Mouse (Mus musculus): ENCODE measurements around the gene Adamtsl3.

Gene Adamtsl3

DNA sequence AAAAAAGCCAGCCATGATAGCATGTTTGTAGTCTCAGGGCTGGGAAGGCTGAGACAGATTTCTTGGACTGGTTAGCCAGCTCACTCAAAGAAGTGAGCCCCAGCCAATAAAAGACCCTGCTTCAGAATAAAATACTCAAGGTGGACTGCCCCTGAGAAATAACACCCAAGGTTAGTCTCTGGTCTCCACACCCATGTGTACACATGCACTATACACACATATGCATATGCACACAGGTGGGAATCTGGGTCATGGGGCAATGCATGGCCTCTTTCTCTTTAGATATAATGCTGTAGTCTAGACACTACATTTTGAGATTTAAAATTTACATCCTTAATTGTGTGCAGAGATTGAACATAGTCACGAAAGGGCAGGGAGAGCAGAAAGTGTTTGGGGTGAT, 88.8 kb downstream of the Adamtsl3 start:
- DNase-seq = no peak

DNA sequence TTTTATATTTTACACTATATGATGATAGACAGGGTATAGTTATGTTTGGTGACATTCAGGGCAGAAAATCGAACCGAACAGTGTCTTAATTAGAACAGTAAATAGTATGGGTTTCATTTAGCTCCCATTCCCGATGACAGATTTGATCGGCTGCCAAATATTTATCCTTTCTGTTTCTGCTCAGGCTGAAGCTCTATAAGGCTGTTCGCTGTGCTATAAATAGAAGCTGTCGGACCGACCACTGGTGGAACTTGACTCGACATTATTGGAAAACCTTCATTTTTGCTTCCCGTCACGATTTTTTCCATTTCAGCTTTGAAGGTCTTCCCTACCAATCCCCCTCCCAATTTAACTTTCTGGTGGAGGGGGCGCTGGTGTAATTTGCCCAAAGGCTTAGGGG, 89.9 kb downstream of the Adamtsl3 start:
- DNase-seq = no peak

DNA sequence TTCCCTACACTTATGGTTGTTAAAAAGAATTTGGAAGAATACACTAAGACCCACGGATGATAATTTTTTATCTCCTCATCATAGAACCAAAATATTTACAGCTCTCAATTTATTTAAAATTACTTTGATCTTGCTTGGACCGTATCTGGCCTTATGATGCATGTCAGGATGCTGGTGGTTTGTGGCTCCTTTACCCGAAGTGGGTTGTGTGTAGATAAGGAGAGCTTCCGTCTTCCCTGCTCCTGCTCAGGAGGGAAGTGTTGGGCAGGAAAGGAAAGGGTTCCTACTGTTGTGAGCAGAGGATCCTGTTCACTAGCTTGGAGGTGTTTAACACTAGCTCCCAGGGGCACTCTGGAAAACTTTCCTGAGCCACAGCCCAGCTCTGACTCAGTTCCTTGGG, 94.0 kb downstream of the Adamtsl3 start:
- no peak for DNase-seq

DNA sequence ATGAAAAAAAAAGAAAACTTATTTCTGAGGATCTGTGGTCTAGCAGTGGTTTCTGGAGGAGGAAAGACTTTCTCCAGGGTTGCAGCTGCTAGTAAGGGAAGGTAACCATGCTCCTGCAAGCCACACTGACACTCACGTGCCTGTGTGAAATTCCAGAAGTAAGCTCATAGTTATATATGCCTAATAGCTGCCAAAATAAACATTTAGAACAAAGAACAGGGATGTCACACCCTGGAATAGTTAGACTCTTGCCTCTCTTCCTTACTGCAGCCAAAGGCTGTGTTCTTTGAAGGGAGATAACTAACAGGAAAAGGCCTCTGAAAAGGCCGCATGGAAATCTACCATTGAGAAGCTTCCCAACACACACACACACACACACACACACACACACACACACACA, 96.1 kb downstream of the Adamtsl3 start:
- no peak for DNase-seq

DNA sequence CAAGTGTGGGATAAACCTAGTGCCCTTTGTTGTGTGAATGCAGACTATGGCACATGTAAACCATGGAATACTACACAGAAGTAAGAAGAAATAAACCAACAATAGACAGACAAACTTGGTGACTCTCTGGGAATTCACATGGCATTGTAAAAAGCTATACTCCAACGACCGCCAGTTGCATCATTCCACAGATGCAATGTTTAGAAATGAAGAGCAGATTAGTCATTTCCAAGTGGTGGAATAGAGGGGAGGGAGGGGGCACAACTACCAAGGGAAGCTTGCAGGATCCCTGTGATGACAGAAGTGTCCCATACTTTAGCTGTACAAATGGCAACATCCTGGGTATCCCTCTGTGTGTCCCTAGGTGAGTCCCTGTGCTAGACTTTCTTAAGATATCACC, 97.7 kb downstream of the Adamtsl3 start:
- no peak for DNase-seq

DNA sequence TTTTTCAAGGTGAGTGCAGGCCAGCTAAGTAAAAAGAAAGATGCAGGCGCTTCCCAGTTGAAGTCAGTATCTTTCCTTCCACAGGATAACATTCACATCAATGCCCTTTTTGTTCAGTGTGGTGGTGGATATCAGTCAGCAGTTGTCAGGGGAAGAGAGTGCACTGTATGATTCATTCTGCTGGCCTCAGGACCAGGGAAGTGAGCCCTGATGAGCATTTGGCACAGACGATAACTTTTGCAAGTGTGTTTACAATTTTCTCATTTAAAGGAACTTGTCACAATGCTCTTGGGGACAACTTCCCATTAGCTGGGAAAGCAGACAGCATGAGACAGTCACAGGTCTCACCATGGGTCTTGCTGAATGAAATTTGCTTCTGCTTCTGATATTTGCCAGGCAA, 122.9 kb downstream of the Adamtsl3 start:
- no peak for DNase-seq

DNA sequence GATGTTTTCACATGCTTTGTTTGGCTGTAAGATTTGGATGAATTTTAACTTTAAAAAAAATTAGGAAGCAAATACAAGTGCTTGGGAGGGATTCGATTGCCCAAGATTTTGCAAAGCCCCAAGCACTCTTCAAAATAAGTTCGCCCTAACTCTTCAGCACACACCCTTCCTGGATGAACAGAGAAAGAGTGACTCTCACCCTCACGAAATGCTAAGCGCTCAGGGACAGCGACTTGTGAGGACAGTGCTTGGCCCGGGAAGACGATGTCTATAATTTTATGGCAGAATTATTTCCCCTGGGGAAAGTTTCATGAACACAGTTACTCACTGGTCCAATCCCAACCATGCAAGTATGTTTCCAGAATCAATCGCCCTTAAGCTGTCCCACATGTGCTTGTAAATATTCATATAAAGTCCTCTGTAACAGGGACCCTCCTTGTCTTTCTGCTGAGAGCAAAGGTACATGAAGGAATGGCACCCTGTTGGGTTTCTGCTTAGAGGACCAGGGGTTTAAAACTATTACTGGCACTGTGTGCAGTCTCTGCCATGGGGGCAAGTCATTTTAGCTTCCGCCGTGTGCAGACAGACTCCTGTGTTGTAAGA, 127.5 kb downstream of the Adamtsl3 start:
- DNase-seq = no peak

DNA sequence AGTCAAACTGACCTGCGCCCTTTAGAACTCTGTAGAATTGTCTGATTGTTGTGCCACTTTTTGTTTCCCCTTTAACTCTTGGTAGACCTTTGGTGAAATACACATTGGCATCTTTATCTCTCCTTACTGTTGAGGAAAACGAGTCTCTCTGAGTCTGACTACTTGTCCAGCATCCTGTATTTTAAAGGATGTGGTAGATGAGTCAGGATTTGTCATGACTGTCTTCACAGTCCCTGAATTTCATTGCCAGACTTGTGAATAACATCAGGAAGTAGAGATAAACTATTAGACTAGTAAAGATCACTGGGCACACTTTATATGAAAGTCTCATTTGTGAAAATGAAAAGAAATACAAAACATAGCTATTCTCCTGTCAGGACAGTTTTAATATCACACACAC, 128.9 kb downstream of the Adamtsl3 start:
- DNase-seq = no peak

DNA sequence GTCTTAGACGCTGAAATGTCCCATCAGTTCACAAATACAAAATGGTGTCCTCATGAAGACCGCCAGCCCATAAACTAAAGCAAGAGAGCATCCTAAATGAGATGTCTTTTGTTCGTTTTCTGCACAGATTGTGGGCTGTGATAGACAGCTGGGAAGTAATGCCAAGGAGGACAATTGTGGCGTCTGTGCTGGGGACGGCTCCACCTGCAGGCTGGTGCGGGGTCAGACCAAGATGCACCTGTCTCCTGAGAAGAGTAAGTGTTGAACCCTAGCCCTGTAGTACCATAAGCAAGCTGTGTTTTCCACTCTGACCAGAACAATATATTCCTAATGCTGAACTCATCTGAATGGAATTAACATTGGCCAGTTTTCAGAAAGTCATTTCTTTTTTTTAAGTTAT, 129.9 kb downstream of the Adamtsl3 start:
- DNase-seq = no peak

DNA sequence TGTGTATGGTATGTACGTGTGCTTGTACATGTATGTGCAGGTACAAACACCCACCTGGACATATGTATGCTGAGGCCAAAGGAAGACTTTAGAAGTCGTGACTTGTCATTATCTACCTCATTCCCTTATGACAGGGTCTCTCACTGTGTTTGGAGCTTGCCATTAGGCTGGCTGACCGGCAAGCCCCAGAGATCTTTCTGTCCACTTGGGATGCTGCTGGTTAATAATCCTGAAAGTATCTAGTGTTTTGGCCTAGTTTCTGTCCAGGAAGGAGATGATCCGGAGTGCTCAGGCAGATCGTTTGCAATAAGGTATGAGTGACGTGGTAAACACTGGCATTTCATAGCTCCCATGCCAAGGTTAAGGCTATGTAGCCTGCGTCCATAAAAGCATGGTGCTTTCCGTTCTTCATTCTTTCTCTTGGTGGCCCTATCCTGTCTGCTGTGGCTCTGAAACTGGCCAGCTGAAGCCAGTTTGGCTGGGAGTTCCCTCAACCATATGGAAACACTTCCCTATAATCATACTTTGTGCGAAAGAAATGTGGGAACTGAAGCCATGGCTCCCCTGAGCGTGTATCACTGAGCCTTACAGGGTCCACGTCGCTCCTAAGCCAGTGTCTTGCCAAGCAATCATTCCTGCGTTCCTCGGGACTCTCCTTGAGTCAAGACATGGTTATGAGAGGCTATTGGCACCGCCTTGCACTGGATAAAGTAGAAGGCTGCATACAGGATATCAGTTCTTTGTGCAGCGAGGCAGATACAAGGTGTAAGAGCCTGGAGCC, 141.1 kb downstream of the Adamtsl3 start:
- no peak for DNase-seq

DNA sequence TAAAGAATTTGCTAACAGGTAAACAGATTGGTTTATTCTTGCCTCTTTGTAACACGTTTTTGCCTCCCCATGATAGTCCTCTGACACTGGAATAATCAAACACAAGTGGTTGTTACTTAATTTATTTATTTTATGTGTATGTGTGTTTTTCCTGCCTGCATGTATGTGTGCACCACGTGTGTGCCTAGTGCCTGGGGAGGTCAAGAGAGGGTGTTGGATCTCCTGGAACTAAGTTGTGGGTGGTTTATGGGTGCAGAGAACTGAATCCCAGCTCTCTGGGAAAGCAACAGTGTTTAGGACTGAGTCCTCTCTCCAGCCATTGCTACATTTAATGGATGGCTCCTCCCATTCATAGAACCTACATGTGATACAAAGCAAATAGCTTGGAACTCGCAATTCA, 143.0 kb downstream of the Adamtsl3 start:
- DNase-seq = no peak

DNA sequence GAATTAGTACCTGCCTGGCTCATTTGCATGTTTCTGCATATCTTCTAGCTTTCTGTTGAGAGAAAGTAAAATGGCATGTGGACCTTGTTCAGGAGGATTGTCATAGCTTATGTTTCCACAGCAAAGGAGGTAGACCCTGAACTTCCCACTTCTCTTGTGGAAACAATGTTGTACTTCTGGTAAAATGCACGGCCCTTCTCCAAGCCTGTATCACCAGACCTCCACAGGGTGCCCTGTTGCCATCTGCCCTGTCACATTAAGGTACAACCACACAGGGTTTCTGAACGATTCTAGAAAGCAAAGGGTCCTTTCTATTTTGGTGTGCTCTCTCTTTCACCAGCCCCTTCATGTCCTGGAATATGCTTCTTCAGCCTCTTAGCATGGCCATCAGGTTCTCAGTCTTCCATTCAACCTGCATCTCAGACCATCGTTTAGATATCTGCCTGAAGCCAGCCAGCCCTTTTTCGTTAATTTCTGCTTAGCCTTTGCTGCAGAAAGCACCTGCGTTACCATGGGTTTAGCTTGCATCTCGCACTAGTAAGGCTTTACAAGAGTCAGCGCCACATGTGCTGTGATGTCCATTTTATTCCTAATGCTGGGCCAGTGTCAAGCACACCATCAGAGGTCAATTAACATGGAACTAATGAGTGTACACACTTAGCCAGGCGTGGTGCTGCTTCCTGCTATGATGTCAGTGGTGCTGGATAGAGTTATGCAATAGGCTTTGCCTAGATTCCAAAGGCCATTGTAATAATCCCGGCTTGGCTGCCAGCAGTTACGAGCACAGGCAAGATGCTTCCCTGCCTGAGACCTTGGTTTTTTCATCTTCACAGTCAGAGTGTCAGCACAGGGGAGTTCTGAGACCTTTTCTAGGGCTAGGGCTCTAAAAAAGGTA, 143.6 kb downstream of the Adamtsl3 start:
- DNase-seq = no peak

DNA sequence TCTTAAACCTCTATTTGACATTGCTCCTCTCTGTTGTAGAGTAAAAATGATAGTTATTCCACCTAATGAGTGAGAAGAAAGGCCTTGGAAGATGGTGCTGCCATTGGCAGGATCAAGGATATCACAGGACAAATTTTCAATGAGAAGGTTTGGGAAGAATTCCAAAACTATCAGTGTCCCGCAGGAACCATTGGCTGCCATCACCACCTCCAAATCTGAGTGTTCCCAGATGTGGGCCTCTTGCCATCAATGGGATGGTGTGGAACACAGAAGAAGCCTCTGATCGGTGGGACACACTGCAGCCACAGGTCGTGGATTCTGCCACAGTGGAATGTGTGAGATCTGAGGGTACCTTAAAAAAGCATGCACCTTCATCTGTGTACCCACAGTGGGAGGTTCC, 147.9 kb downstream of the Adamtsl3 start:
- no peak for DNase-seq

DNA sequence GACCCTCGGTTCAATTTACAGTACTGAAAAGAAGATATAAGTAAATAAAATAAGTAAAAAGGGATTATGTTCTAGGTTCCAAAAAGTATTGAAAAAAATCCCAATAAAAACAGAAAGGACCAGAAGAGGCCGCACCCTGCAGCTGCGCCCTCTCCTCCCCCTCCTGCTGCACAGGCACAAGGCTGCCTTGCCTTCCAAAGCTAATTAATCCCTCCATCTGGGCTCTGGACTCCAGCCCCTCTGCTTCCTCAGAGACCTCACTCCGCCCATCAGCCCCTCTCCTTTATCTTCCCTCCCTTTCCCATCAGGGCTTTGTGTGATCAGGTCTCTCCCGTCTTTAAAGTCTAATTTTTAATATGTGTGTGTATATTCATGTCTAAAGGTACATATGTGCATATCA, 149.3 kb downstream of the Adamtsl3 start:
- no peak for DNase-seq

DNA sequence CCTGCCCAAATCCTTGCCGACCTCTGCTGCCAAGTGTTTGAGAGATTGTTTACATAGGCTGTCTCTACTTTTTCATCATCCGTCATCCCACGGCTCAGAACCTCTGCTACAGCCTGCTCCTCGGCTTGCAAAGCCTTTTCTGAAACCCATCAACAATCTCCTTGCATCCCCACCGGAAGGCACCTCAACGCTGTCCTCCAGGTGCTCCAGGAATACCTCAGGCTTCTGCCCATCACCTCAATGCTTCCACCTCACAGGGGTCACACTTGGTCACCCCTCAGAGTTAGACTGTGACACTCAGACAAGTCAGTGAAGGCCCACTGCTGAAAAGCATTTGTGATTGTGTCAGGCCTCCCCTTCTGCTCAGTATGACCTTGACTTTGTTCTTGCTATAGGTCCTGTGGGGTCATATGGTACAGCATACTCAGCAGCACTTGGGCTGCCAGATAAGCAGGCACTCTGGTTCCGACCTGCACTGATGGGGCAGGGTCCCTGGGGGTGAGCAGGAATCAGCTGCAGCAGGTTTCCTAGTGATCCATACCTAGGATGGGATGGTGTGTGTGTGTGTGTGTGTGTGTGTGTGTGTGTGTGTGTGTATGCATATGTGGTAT, 150.0 kb downstream of the Adamtsl3 start:
- no peak for DNase-seq

DNA sequence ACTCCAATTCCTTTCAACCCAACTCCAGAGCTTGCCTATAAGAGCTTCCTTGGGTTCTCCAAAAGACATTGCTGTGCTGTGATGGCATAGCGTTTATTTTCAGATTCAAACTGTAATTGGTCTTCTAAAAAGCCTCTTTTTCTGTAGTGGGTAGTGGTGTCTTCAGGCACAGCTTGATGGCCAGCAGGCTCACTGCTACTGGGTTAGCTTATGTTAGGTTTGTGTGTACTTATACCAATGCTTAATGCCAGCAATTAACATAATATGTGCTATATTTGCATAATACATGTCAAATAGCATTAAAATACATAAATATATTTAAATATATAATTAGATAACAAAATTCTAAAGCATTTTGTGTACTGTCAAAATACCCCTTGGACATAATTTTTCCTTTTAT, 155.5 kb downstream of the Adamtsl3 start:
- no peak for DNase-seq

DNA sequence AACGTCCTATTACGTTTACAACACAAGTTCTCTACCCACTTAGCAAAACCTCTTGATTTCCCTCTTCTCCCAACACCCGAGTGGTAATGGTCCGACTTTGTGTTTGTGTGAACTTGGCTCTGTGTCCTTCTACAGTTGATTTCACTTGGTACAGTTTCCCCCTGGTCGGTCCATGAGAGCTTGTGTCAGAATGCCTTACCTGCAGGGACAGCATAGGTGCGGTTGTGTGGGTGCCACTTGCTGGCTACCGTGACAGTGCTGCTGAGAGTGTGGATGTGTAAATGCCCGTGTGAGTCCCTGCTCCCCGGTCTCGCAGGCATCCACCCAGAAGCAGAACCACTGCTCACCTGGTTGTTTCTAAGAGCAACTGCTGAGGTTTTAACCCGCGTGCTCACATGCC, 157.4 kb downstream of the Adamtsl3 start:
- DNase-seq = no peak

DNA sequence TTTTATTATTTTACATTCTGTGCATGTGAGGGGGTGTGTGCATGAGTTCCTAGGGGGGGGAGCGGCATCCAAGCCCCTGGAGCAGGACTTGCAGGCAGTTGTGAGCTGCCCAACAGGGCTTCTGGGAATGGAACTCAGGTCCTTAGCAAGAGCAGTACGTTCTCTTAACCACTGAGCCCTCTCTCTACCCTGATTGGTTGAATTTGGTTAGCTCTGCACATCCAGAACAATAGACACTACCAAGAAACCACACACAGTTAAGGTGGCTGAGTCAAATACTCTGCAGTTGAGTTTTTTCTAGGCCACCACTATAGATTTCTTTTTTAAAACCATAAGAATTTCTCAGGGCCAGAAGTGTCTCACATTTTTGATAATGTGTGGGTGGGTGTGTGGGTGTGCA, 158.7 kb downstream of the Adamtsl3 start:
- DNase-seq = no peak

DNA sequence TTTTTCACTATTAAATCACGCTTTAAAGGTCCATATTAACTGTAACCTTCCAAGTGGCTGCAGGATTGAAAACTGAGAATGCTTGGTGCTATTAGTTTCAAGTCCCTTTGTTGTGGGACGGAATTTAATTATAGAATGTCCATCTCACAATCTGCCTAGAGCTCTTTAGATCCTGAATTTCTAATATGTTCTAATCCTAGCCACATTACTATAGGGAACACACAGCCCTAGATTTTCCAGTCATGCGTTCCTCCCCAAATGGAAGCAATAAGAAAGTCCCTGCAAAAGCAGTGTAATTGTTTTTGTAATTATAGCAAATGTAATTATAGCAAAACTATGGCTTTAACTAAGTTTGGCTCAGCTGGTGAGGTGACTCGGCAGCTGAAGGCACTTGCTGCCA, 161.6 kb downstream of the Adamtsl3 start:
- no peak for DNase-seq

DNA sequence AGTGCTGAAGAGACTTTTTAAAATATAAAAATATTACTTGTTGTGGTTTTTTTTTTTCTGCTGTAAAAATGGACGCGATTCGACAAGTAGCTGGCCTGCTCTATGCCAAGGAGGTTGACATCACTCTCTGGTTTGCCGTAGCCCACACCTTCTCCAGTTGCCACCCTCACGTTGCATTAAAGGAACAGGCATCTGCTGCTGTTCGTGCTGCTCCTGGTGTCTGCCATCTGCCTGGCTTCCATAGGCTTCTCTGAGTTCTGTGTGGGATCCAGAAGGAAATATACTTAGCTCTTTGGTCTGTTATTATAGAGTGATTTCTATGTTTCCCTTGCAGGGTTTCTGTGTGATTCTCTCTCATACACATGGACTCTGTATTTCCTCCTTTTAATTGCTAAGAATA, 165.8 kb downstream of the Adamtsl3 start:
- DNase-seq = no peak

DNA sequence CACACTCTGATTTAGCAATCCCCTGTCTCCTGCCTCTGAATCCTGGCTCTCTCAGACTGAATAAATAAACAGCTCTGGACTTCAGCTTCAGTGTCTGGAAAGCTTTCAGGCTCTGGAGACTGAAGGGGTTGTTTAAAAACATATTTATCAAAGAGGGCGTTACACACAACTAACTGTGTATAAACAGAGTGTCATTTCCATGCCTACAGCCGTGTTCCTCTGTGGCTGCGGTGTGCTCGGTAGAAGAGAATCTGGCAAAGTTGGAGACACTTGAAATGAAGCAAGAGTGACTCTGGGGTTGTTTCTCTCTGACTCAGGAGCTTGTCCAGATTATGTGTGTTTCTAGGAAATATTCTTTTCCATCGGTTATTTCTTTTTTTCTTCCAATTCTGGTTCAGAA, 167.0 kb downstream of the Adamtsl3 start:
- DNase-seq = no peak

DNA sequence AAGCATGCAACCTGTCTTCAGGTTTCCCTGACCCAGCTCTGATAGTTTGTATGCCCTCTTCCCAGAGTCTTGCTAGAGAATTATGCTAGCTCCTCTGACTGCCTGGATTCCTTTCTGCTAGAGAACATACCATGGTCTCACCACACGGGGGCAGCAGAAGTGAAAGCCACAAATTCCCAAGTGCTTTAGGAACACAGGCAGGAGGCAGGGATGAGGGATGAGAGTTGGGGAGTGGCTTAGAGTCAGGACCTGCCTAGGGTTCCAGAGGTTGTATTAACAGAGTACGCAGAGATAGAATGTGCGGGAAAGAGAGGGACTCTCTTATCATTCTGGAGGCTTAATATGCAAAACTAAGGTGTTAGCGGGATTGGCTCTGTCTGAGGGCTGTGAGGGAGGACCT, 168.6 kb downstream of the Adamtsl3 start:
- DNase-seq = no peak

DNA sequence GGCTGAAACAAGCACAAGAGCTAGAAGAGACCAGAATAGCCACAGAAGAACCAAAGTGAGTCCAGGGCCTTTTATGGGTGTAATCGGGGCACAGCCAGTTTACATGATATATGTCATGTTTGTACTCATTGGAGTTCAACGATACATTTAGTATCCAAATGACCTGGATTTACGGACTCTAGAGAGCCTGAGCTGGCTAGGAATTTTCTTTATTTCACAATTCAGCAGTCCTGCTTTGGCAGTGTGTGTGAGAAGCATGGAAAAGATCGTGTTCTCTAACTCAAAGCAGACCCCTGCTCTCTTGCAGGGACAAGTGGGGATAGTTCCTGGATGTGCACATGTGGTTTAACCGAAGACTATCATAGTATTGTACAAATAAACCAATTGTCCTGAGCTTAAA, 195.1 kb downstream of the Adamtsl3 start:
- DNase-seq = no peak

DNA sequence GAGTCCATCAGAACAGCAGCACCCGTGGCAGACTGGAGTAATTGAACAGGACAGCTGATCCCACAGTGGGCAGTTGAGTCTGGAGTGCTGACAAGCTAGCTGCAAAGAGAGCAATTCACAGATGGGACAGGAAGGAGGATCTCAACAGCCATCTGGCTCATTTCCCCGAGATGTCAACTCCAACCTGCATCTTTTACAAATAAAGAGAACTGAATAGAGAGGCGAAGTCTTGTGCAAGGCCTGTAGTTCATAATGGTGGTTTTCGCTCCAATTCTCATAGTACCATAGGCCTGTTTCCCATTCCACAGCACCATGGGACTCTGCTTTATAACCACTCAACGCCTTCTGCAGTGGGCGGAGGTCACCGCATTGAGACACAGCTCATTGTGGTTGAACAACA, 195.9 kb downstream of the Adamtsl3 start:
- no peak for DNase-seq
